Mouse (Mus musculus) adrenal gland, adult 18-20 months (tissue): ENCODE measurements around the gene Tent5a. TPM values are rescaled to one million over a fixed set of nuclear protein-coding genes. Genes with fewer than 3 reads are reported as not detected.

Source experiments
- DNase-seq, 2 experiments: peaks; one replicate each; pipeline ENCODE4 v3.0.0; 2021 to 2022; ENCODE audit warnings: low spot score in 2 of 2
- long read RNA-seq, 2 experiments: library from polyadenylated mRNA; stranded (forward); transcript quantifications; one replicate each; pipeline ENCODE4 v2.0.0; 2021
- total RNA-seq, 2 experiments: library from RNA; stranded (reverse); gene quantifications; 1 replicate in 1 of 2; 2 replicates in 1 of 2; pipeline ENCODE4 v1.2.3; 2021

Tent5a gene
- total RNA-seq = 10 to 100 TPM; 12.7 to 14.2 TPM
- long read RNA-seq, experiment 1, full-length matches to known transcripts = 18 of 20 reads
- long read RNA-seq, experiment 1, partial matches to known transcripts = 1 of 20 reads
- long read RNA-seq, experiment 1, other reads (novel, unspliced or antisense) = 1 of 20 reads
- long read RNA-seq, experiment 2, full-length matches to known transcripts = 21 of 25 reads
- long read RNA-seq, experiment 2, partial matches to known transcripts = 1 of 25 reads
- long read RNA-seq, experiment 2, other reads (novel, unspliced or antisense) = 3 of 25 reads

GRCm38 (mm10) chr9:85327242-85328211 lies at the start of gene Tent5a:
Tent5a (minus strand) TSS chr9:85327348.
- peak; percentile 77 to 82 for DNase-seq

DNA sequence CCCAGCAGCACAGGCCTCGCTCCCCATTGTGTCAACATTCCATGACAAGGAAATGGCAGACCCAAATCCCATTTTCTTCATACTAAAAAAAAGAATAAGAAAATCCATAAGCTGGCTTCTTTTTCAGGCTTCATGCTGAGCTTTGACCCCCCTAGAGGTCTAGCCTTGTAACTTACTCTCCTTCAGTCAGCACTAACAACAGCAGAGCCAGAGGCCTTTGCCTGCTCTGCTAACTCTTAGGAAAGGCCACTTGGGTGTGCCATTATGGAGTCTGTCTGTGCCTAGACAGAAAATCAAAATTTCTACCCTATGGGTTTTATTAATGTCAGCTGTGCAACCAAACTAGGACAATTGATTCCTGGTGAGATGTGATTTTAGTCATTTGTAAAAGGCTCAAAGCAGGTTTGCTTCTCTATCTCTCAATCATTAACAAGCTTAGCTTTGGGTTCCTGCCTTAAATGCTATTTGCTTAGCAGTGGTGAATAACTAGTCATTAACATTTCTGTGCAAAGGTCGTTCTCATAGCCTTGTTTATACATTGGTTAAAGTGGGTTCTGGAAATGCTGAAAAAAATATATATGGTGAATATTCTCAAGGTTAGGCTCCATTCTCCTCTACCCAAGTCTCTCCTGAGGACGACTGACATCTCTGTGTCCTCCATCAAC lies 49.6 kb upstream of the Tent5a start:
- DNase-seq = no peak

GRCm38 (mm10) chr9:85375152-85375551 lies 48.0 kb upstream of the Tent5a start:
- DNase-seq = no peak

- no peak for DNase-seq
Measured at GRCm38 (mm10) chr9:85372034-85372433, 44.9 kb upstream of the Tent5a start.

GRCm38 (mm10) chr9:85369512-85369911 lies 42.4 kb upstream of the Tent5a start:
- DNase-seq = no peak

- no peak for DNase-seq
Measured at GRCm38 (mm10) chr9:85357154-85357860, 30.2 kb upstream of the Tent5a start.

GRCm38 (mm10) chr9:85355559-85355958 lies 28.4 kb upstream of the Tent5a start:
- no peak for DNase-seq

DNA sequence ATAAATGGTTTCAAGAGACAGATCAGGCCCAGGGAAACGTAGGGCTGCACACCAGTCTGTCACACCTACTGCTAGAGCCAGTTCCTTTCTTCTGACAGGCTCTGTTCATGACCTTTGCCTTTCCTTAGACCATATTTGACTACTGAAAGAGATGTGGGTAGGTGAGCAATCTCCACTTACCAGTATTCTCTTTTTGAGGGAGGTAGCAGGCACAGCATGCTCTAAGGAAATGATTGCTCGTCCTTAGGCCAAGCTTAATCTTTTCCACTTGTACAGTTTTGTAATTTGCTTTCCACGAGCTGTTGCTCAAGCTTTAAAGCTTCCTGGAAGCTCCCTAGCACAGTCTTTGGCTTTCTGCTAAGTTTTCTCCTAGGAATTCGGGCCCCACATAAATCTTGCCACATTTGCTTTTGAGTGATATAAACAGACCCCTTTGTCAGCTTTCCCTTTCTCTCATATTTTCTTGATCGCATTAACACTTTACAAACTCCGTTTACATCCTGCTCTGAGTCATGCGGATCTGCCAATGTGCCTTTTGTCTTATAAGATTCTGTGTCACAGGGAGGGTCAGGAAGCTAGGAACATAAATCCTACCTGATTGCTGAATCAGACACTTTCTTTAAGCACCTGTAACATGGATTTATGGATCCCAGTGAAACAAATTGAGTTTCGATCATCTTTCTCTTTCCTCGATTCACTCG lies 20.8 kb upstream of the Tent5a start:
- no peak for DNase-seq

DNA sequence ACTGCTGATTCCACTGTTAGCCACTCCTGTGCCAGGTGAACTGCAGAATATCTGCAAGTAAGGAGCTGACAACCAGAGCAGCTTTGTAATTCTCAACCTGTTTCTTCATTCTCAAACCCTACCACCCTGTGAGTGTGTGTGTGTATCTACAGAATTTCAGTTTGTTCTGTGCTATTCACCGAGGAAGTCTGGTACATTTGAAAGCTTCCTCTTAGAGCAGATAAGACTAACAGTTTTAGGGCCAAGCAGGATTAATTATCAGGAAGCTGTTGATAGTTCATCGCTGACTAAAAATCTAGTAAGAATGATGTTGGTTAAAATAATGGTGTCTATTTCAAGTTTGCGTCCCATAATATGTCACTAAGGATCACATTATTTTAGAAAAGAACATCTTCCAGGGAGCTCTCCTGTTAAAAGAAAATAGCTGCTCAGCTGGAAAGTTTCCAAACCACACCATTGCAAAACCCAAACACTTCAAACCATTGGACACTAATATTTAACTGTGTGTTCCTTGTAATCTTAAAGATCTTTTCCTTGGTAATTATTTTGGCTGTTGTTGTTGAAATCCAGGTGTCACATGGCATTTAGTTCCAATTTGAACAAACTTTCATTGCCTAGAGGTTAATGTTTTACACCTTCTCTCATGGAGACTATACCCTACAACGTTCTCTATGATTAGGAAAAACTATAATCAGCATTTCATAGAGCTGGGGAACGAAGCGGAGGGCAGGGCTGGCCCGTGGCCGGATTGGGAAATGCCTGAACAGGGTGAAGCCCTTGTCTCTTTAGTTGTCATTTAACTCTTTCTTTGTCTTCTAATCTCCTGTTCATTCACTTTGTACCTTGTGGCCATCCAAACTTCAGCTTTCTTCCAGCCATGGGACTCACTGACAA lies 16.0 kb upstream of the Tent5a start:
- no peak for DNase-seq

DNA sequence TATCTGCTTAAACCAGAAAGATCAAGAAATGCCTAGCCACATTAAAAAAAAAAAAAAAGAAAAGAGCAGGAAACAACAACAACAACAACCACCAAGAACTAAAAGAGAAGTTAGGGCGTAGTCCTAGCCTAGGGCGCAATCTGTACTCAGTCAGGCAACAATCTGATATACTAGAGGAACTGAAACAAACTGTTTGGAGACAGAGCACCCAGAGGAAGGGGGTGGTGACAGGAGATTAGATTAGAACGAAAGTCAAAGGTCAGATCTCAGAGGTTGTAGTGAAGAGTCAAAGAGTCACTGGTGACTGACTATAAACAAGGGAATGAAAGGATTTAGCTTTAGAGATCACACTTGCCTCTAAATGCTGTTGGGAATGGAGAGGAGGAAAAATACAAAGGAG lies 13.2 kb upstream of the Tent5a start:
- DNase-seq = no peak

DNA sequence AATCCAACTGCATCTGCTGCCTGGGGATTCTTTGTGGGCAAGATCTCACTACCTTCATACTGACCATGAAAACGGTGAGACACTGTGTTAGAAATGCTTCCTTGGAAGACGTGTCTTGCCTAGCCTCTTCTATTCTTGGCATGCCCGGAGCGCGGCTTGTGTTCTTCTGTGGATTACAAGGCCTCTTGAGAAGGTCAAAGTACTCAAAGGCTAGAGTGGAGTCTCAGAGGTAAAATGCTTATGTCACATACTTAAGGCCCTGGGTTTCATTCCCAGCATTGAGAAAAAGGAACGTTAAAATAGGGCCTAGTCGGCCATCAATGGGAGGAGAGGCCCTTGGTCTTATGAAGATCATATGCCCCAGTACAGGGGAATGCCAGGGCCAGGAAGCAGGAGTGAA lies 8.9 kb upstream of the Tent5a start:
- DNase-seq = no peak

- no peak for DNase-seq
Measured at GRCm38 (mm10) chr9:85331521-85331920, 4.4 kb upstream of the Tent5a start.

GRCm38 (mm10) chr9:85328259-85328658 lies 1.1 kb upstream of the Tent5a start:
- DNase-seq = peak; percentile 90 to 94

DNA sequence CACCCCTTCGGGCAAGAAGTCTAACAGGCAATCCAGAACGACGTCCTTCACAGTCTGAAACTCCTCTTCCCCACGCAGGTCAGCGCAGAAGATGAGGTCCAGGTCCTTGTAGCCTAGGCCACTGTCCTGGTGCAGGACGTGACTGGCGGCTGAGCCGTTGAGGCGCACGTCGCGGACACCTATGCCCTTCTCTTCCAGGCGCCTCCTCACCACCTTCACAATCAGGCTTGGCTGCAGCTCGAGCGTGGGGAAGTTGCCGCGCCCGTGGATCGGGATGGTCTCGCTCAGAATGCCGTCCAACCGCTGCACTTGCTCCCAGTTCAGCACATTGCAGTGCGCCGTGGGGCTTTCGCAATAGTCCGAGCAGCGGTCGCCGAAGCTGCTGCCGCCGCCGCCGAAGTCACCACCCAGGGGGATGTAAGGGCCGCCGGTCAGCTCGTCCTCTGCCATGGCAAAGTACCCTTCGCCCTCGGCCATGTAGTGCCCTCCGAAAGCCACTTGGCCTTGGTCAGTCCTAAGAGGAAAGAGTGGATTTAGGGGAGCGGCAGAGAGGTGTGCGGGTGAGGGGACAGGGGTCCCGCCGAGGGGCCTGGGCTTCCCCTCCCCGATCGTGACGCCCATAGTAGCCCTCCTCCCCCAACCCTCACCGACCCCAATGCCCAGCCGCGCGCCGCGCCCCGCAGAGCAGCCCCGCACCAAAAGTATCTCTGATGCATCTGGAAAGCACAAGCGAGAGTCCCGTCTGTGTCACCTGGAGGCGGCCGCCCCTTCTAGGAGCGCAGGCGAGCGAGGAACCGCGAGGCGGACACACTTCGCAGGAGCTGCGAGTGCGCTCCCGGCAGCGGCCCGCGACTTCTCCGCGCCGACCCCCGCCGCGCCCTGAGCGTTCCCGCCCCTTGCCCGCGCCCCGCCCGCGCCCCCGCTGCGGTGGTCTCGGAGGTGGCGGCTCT lies 581 bp downstream of the Tent5a start:
- DNase-seq = peak; percentile 59 to 61

- DNase-seq = no peak
Measured at GRCm38 (mm10) chr9:85325201-85325868, 1.8 kb downstream of the Tent5a start.

GRCm38 (mm10) chr9:85324158-85324875 lies 2.8 kb downstream of the Tent5a start:
- DNase-seq = no peak
